Mouse (Mus musculus) gastrocnemius, postnatal 25 days (tissue): ENCODE data around the gene Olfml2b. TPM values are rescaled to one million over a fixed set of nuclear protein-coding genes. Genes with fewer than 3 reads are reported as not detected.

Experiments
- DNase-seq: peaks from one replicate; pipeline ENCODE4 v3.0.0; 2022
- total RNA-seq, 2 experiments: library from RNA; stranded (reverse); gene quantifications; 1 replicate in 1 of 2; 2 replicates in 1 of 2; pipeline ENCODE4 v1.2.3; 2021

Gene Olfml2b
- total RNA-seq, 2 experiments from 2014 or later, result 8.0 to 12.4 TPM

DNA sequence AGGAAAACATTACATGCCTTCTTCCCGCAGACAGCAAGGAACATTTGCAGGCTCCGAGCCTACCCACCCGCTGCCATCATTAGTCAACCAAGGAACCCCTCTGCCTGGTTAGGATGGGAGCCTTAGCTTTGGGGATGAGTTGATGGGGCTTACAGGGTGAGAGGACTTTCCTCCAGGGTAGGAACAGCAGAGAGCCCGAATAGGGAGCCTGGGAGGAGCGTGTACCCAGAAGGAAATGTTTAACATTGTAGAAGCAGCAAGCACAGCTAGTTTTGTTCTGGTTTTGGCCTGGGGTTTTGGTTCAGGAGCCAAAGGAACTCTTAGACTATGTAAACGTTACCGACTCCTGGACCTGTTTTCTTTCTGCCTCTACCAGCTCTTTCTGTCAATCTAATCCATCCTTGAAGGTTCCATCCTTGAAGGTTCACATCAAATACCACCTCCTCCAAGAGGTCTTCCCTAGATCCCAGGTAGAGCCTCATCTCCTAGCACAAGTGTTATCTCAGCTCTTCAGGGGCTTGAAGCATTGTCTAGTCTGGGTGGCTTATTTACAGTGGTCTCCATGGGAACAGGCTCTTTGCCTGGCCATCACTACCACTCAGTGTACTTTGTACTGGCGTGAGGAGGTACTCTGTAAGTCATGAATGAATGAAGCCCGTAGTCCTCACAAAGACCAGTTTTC is 2.4 kb downstream of the Olfml2b start:
- no peak for DNase-seq

DNA sequence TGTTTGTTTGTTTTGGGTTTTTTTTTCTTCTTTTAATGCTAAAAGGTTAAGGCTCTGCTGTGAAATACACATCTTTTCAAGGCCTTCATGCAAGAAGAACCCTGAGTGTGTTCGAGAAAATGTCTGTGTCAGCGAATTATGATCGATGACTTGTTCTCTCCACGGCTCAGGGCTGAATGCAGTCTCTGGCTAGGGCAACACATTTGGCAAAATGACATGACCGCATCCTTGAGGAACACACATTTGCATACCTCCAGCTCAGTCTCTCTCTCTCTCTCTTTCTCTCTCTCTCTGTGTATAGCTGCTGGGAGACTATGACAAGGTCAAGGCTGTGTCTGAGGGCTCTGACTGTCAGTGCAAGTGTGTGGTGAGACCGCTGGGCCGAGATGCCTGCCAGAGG is 3.0 kb downstream of the Olfml2b start:
- DNase-seq, result no peak

DNA sequence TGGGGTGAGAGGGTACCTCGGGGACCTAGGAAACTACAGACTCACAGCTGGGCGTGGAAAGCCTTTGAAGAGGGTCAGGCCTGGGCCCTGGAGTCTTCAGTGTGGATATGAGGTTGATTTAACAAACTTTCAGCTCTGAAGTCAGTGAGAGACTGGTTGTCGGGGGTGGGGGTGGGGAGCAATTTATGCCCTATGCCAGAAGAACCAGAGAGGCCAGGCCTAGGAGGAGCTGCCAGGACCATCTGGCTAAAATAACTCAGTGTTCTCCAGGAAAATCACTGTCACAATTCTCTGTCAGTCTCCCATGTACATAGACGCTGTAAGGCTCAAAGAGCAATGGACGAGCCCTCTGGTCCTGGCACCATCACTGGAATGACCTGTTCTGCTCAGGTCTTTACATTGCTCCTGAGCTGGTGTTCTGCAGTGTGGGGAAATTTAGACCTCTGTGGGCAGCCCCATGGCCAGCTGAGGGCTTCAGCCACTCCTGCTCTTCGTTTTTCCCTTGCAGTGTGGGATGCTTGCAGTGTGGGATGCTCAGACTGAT is 3.7 kb downstream of the Olfml2b start:
- DNase-seq, result no peak

DNA sequence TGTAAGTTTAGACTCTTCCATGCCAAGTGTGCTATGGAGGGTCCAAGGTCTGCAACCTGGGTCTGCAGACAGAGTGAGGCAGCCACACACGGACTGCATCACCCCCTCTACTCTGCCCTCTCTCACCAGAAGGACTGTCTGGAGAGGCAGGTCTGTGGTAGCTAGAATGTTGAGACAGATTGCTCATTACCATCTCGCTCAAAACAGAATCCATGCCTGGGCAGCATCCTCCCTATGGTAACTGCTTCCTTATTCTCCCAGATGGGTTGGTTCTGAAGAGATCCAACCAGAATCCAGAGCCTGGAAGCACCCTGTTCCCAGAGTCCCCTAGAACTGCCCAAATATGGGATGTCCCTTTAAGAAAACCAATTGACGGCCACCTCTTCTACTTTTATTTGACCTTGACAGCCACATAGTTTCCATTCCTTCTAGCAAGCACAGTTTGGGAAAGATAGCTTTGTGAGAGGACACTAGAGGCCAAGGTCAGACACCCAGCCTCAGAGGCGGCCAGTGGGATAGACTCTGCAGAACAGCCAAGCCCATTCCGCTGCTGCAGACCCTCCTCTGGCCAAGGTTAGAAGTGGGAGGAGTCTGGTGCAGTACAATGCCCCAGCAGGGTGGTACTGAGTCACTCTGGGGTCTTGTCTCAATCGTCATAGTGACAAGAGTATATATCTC is 6.9 kb downstream of the Olfml2b start:
- DNase-seq, result no peak

GRCm38 (mm10) chr1:170651989-170652740 is 7.8 kb downstream of the Olfml2b start:
- peak; percentile 28 for DNase-seq

GRCm38 (mm10) chr1:170655280-170655917 is 11.1 kb downstream of the Olfml2b start:
- no peak for DNase-seq

- DNase-seq, result no peak
Measured at GRCm38 (mm10) chr1:170656518-170657227, 12.3 kb downstream of the Olfml2b start.

- DNase-seq, result no peak
Measured at GRCm38 (mm10) chr1:170657228-170657521, 12.8 kb downstream of the Olfml2b start.

DNA sequence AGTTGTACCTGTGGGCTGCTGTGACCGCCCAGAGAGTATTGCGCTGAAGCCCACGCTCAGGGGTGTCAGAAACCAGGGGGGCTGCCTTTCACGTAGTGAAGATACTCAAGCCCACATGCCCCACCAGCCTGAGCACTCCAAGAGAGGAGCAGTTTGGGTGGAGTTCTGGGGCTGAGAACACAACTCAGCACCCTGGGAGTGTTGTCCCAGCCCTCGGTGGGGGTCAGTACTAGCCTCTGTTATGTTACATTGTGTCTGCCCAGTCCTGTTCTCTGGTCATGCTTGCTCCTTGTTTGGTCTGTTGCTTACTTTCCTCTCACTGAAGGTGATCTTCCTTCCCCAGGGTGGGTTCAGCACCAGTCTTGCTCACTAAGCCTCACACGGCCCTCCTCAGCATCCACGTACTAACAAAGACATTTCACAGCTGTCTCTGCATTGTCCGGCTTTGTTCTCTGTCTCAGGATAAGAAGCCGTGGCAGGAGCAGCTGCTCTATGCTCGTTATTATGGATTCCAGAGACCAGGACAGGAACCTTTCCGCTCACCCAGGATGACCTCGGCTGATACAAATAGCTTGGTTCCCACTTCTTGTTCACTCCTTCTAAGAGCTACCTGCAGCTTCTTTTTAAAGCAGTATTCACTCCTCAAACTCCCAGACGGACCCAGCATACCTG is 13.4 kb downstream of the Olfml2b start:
- no peak for DNase-seq

DNA sequence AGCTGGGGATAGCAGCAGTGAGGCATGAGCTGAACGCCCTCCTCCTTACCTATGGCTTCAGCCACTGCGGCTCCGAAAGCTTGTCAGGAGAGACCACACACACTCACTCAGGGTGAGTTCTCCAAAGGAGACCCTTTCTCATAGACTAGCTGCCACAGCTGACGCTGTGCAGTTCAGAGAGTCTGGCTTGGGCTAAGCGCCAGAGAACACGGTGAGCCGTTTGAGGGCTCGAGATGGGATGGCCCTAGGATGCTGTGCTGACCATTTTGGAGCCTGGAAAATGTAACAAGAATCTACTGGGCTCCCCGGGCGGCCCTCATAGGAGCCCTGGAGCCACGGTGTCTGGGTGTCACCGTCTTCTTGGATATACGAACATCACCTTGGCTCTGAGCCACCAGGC is 14.9 kb downstream of the Olfml2b start:
- DNase-seq, result no peak

DNA sequence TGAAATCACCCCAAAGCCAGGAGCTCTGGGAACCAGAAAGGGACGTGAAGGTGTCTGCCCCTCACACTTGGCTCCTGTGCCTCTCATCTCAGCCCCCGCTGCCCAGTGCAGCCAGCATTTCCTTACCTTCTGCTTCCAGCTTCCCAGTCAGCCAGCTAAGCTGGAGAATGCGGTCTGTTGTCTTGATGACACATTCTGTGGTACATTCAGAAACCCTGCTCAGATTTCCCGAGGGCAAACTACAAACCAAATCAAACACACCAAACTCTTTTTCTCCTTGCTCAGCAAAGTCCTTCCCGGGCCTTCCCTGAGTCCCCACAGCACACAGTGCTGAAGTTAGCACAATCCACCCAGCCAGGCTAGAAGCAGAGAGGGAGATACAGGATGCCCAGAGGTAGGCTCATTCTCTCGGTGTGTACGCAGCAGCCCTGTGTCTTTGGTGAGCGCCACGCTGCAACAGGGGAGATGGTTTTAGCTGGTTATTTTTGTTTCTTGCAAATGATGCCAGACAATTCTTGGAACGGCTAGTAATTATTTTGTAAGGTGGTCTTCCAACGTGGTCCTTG is 20.4 kb downstream of the Olfml2b start:
- DNase-seq, result peak; percentile 26

GRCm38 (mm10) chr1:170665200-170665599 is 20.9 kb downstream of the Olfml2b start:
- peak; percentile 21 for DNase-seq

GRCm38 (mm10) chr1:170674184-170674775 is 29.9 kb downstream of the Olfml2b start:
- DNase-seq, result peak; percentile 59

DNA sequence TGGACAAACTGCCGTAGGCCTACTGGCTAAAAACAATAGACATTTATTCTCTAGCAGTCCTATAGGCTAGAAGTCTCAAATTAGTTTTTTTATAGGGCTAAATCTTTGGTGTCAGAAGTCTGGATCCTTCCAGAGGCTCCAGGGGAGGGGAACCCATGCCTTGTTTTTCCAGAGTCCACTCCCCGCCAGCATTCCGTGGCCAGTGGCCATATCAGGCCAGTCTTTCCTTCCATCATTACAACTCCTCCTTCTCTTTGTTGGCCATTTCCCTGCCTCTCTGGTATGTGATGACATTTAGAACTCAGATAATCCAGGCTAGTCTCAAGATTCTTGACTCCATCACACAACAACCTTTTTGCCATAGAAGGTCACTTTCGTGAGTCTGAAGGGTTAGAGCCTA is 33.3 kb downstream of the Olfml2b start:
- peak; percentile 26 for DNase-seq

- no peak for DNase-seq
Measured at GRCm38 (mm10) chr1:170678861-170679260, 34.5 kb downstream of the Olfml2b start.

- no peak for DNase-seq
Measured at GRCm38 (mm10) chr1:170679624-170680023, 35.3 kb downstream of the Olfml2b start.

GRCm38 (mm10) chr1:170683863-170684262 is 39.5 kb downstream of the Olfml2b start:
- no peak for DNase-seq

GRCm38 (mm10) chr1:170689773-170690172 is 45.4 kb downstream of the Olfml2b start:
- no peak for DNase-seq

DNA sequence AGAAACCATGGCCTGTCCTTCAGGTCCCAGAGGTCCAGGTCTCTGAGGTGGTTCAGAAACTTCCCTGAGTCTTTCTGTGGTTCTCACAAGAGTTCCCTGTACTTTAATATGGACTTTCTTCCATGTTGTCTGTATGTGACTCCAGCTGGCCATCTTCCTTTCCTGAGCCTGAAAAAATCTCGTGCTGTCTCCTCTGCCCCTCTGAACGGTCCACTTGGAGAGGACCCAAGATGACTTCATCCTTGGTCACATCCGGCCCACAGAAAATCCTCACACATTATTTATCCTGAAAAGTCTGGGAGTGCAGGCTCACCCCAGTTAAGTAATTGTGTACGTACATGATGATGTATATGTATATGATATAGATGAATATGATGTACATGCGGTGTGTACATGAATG is 47.0 kb downstream of the Olfml2b start:
- no peak for DNase-seq

GRCm38 (mm10) chr1:170694821-170695291 is 50.5 kb downstream of the Olfml2b start:
- DNase-seq, result peak; percentile 84
